Mouse (Mus musculus): Measurements from ENCODE around the gene Gm11627.

DNA sequence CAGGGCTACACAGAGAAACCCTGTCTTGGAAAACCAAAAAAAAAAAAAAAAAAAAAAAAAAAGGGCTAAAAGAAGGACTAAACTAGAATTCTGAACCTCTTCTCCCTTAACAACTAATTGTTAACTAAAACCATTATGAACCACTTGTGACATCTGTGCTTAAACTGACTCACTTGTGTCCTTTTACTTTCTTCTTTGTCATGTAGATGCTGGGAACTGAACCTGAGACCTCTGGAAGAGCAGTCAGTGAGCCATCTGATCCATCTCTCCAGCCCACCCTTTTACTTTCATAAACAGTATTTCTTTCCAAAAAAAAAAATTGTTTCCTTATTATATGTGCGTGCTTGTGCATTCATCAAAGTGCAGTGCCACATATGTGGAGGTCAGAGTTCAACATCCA is 39.6 kb downstream of the Gm11627 start:
- TF ChIP-seq CTCF (IDR thresholded peaks at IDR 0.05; ENCODE audit: low read depth) (no peak), EP300 (optimal IDR thresholded peaks at IDR 0.05) (no peak)

All from stomach, postnatal 0 days (tissue).